Mouse (Mus musculus): ENCODE results near the gene Olfr221.
A peak's percentile ranks its signal among the peaks of the same experiment; 100 is the strongest.

Gene Olfr221

DNA sequence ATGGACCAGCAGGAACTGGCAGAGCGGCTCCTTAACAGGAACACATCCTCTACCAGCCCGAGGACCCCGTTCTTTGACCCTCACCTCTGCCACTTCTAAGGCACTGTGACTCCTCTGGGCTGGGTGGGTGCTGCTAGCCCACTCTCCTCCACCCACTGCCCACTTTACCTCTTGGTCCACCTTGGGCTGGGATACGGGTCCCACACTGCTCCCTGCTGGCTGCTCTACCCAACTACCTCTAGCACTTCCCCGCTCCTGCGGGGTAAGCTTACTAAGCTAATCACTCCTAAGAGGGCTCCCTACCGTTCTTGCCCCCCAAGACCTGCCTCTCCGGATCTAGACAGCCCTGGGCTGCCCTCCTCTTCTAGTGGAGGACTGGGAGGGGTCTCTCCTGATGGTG, 36.0 kb downstream of the Olfr221 start:
- no peak for DNase-seq (ENCODE audit: extremely low read depth, low read depth)

DNA sequence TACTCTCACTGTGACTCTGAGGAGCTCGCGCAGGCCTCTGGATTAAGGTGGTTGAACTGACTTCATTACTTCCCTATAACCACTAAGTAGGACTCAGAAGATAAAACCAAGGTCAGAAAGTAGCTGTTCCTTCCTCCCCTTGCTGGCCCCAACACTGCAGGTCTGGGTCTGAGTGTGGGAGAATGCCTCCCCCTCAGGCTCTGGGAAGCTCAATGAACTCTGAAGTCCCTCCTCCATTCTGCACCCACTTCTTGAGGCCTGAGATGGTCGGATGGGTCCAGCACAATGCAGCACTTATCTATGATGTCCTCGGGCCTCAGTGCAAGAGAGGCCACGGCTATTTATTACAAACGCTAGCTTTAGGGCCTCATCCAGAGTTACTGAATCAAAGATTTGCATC, 36.6 kb downstream of the Olfr221 start:
- DNase-seq (ENCODE audit: extremely low read depth, low read depth), result no peak

DNA sequence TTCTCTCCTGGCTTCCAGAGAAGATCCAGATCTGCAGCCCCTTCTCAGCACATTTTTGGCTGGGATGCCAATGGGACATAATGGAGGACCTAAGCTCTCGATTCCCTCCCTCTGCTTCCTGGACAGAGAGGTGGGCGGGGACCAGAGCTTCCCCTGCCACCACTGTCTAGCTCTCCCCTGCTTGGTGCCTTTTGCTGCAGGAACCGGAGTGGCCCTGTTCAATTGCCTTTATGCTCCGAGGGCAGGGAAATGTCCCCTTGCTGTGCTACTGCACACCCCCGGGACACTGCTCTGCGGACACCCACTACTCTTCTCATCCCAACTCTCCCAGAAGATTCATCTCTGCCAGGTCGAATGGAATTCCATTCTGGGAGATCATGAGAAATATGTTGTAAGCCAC, 37.1 kb downstream of the Olfr221 start:
- no peak for DNase-seq (ENCODE audit: extremely low read depth, low read depth)

DNA sequence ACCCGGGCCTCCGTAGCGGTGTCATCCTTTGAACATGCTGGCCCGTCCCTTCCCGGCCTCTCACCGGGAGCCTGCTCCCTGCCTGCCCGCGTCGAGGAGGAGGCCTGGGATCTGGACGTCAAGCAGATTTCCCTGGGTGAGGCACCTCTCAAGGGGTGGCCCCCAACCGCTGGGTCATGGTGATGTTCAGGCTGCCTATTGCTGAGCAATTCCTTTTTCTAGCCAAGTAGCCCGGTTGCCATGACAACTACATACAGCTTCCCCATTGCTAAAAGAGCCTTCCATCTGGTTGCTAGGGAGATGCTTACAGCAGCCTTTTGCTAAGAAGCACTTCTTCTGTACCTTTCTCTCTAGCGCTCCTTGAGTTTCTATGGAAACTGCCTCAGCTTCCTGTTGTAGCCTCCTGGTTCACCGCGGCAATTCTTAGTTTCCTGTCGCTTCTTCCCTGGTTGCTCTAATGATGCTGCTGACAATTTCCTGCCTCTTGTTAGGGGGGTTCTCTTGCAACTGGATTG, 38.2 kb downstream of the Olfr221 start:
- DNase-seq (ENCODE audit: extremely low read depth, low read depth), result no peak

DNA sequence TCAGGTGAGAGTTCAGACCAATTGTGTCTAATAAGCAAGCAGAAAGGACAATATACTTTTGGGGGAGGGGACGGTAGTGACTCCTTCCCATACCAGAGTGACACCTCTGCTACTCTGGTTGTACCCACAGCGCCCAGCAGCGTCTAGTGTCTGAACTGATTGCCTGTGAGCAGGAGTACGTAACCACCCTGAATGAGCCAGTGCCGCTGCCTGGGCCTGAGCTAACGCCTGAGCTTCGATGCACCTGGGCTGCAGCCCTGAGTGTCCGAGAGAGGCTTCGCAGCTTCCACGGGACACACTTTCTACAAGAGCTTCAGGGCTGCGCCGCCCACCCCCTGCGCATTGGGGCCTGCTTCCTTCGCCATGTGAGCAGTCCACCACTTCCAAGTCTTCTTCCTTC, 44.8 kb downstream of the Olfr221 start:
- DNase-seq (ENCODE audit: extremely low read depth, low read depth), result no peak

DNA sequence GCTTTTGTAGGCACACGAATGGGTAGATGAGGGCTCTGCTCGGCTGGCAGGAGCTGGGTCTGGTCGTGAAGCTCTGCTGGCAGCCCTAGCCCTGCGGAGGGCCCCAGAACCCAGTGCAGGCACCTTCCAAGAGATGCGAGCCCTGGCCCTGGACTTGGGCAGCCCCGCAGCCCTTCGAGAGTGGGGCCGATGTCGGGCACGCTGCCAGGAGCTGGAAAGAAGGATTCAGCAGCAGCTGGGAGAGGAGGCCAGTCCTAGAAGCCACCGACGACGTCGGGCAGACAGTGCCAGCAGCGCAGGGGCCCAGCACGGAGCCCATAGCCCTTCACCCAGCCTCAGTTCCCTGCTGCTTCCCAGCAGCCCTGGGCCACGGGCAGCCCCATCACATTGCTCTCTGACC, 45.4 kb downstream of the Olfr221 start:
- DNase-seq (ENCODE audit: extremely low read depth, low read depth), result no peak

DNA sequence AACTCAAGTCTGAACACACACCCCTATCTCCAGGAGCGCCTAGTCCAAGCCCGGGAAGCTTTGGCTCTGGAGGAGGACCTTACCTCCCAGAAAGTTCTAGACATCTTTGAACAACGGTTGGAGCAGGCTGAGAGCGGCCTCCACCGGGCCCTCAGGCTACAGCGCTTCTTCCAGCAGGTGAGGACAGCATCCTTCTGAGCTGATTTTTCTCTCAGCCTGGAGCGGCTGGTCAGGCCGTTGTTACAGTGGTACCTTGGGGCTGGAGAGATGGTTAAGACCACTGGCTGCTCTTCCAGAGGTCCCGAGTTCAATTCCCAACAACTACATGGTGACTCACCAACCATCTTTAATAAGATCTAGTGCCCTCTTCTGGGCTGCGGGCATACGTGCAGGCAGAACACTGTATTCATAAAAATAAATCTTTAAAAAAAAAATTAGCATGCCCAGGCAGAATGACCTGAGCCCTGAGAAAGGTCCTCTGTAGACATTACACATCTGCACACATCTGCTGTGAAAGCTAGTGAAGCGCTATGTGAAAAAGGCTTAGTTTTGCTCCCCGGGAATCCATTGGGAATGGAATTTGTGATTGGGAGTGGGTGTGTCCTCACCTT, 45.9 kb downstream of the Olfr221 start:
- no peak for DNase-seq (ENCODE audit: extremely low read depth, low read depth)

DNA sequence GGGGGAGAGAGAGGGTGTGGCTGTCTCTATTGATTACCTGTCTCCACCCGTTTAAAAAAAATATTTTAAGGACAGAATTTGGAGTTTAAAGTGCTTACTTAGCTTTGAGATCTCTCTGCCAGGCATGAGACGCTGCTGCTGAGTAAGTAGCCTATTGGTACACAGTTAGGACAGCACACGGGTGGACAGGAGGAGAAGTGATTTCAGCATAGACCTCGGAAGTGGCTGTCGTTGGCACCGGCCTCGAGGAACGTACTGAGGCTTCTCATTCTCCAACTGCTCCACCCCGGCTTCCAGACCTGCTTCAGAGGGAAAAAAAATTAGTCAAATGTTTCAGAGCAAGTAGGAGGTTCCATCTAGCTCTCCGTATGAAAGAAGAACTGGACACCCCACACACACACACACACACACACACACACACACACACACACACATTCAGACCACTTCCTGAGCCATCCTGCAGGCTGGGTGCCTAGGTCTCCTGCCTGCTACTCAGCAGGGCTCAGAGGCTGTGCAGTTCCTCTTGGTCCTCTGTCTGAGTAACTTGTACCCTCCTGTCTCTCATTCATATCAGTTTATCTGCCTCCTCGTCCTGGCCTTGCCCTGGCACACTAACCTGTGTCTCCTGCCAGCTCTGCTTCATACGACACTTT, 46.9 kb downstream of the Olfr221 start:
- DNase-seq (ENCODE audit: extremely low read depth, low read depth), result no peak

DNA sequence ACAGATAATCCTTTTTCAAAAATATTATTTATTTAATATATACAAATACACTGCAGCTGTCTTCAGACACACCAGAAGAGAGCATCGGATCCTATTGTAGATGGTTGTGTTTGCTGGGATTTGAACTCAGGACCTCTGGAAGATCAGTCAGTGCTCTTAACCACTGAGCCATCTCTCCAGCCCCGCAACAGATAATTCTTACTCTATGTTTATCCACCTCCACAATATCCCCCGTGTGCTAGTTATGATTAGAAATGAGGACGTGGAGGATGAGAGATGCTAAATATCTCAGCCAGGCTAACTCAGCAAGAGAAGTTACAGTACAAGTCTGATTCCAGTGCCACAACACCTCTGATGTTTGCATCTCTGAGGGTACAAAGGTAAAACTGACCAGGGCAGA, 47.8 kb downstream of the Olfr221 start:
- DNase-seq (ENCODE audit: extremely low read depth, low read depth), result no peak

DNA sequence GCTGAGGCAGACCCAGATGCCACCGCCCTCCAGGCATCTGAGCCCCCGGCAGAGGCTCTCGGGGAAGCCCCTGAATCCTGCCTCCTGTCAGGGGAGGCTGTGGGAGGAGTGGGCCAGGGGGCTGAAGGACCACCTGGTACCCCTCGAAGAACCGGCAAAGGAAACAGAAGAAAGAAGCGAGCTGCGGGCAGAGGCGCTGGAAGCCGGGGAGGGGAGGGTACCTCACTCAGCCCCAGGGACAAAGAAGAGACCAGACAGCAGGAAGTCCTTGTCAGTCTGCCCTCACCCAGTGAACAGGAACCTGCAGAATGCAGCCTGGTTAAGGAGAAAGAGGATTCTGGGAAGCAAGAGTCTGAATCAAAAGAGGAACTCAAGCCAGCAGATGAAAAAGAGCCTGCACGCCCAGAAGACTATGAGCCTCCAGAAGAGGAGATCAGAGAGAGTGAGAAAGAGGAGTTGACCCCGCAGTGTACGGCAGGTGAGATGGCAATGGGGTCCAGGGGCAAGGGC, 52.7 kb downstream of the Olfr221 start:
- DNase-seq (ENCODE audit: extremely low read depth, low read depth), result peak; percentile 60

DNA sequence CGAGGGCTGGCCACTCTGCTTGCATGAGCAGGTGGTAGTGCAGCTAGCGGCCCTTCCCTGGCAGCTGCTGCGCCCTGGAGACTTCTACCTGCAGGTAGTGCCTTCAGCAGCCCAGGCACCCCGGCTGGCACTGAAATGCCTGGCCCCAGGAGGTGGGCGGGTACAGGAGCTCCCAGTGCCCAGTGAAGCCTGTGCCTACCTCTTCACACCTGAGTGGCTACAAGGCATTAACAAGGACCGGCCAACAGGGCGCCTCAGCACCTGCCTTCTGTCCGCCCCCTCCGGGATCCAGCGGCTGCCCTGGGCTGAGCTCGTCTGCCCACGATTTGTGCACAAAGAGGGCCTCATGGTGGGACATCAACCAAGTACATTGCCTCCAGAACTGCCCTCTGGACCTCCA, 53.5 kb downstream of the Olfr221 start:
- no peak for DNase-seq (ENCODE audit: extremely low read depth, low read depth)

DNA sequence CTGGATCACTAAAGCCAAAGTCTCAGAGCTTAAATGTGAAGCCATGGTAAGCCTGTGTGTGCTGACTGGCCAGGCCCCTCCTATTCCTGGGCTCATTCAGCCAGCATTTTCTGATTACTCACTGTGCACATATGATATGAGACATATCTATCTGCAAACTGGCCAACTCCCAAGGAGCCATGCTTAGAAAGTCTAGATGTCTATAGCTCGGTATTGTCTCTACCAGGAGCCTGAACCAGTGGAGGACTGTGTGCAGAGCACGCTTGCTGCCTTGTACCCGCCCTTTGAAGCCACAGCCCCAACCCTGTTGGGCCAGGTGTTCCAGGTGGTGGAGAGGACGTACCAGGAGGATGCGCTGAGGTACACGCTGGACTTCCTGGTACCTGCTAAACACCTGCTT, 55.1 kb downstream of the Olfr221 start:
- no peak for DNase-seq (ENCODE audit: extremely low read depth, low read depth)

DNA sequence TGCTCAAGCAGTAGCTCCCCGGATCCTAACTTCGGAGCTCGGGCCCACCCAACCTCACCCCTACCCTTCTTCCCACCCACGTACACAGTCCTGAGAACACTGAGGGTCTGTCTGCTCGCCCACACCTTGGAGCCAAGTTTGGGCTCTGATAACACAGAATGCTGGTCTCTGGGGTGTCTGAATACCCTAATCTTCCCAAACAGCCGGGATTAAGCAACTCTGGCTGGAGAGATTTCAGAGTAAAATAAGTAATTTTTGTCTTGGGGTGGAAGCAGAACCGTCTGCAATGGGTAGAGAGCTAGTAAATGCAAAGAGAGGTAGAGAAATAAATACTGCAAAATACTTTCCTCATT, 56.1 kb downstream of the Olfr221 start:
- DNase-seq (ENCODE audit: extremely low read depth, low read depth), result peak; percentile 58

DNA sequence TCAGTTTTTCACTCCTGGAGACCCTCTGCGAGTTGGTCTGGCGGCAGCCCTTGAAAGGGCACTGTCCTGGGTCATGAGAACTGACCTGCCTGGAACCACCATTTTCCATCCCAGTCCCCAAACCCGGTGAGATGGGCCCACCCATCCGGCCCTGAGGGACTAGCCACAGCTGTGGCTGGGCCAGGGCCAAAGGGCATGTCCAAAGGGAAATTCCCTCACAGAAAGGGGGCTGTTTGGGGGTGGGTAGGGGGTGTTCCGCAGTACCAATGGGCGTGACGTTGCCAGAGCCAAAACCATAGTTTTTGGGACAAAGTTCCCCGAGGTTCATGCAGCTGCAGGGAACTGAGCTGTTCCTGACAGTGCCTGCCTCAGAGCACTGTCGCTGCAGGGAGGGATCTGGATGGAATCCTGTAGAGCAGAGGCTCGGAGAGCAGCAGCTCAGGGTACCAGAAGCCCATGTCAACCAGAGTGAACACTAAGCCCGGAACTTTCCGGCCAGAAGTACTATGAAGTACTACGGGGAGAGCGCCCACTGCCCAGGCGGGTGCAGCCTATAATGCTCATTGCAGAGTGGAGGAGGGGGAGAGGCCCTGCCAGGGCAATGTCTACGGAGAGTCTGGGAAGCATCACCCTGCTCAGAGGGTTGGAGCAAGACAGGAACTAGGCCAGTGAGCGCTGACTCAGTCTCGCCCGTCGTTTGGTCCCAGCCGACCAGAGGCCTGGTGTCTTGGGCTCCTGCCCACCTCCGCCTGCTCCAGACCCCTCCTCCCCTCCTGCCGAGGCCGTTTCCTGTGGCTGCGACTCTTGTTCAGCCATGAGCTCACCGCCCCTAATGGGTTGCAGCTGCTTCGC, 56.7 kb downstream of the Olfr221 start:
- DNase-seq (ENCODE audit: extremely low read depth, low read depth), result no peak

DNA sequence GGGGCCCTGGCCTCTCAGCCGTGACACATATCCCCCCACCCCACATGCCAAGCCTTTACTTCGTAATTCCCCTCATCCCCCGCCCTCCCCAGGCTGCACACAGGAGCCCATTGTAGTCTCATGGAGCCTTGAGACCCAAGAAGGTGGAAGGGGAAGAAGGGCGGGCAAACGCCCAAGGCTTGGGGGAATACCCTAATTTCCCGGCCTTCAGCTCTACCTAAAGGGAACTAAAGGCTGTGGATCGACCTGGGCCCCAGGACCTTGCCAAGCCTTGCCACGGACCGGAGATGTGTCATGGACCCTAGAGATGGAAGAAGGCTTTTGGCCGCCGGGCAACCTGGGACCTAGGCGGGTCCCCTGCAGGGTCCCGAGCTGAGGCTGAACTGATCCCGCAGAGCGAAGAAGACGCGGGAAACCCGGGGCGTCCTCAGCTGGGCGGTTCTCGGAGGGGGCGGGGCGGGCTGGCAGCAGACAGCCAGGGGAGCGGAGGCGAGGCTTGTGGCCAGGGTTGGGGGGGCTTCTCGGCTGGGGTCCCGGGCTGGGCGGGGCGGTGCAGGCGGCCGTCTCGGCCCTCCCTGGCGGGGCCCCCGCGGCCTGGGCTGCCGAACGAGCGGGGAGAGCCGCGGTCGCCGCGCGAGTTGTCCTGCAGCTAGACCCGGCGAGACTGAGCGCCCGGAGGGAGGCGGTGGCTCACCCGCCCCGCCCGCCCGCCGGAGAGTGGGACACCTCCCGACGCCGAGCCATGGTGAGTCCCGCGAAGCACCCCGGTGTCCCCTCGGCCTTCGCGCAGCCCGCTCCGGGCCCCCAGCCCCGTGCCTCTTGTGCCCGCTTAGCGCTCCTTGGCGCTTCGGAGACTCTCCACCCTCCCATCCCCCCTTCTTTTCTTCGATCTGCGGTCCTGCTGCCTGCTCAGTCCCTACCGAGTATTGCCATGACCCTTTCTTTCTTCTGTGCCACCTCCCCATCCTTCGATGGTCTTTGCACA, 57.7 kb downstream of the Olfr221 start, which contains the start of gene Arhgef40:
TSS of gene Arhgef40 (plus strand) at position 473 of the 985 bp plus-strand sequence.
- DNase-seq (ENCODE audit: extremely low read depth, low read depth), result no peak

Data from MEL-GATA-1-ER (cell line).